Mouse (Mus musculus) testis, adult 2 months (tissue): ENCODE measurements around the gene Foxr2. TPM values are rescaled to one million over a fixed set of nuclear protein-coding genes. Genes with fewer than 3 reads are reported as not detected.

Experiments
- H3K27ac ChIP-seq: fragments of 200-500 bp; 2 replicates; pipeline ENCODE4 v1.5.1; 2012; ENCODE audit warnings: low read depth, low read length; ENCODE audit not compliant: control insufficient read depth, insufficient read depth
- H3K27me3 ChIP-seq: fragments of 200-500 bp; 2 replicates; pipeline ENCODE4 v1.6.1; 2012; ENCODE audit warnings: mild to moderate bottlenecking, low read length, moderate library complexity; ENCODE audit not compliant: control insufficient read depth, insufficient read depth
- H3K36me3 ChIP-seq: fragments of 200-500 bp; 2 replicates; pipeline ENCODE4 v1.6.1; 2012; ENCODE audit warnings: mild to moderate bottlenecking, low read length; ENCODE audit not compliant: control insufficient read depth, insufficient read depth
- H3K4me1 ChIP-seq: fragments of 200-500 bp; 2 replicates; pipeline ENCODE4 v1.6.1; 2012; ENCODE audit warnings: low read length; ENCODE audit not compliant: control insufficient read depth, insufficient read depth
- H3K4me3 ChIP-seq: fragments of 200-500 bp; 2 replicates; pipeline ENCODE4 v1.5.1; 2012; ENCODE audit warnings: low read depth, mild to moderate bottlenecking, low read length, moderate library complexity, mixed read lengths; ENCODE audit not compliant: control insufficient read depth
- CTCF ChIP-seq: fragments of 200-500 bp; IDR thresholded peaks from 2 replicates; pipeline ENCODE4 v1.5.1; 2012; ENCODE audit warnings: low read depth, mild to moderate bottlenecking, inconsistent platforms, low read length, moderate library complexity; ENCODE audit not compliant: control insufficient read depth, insufficient read depth, insufficient replicate concordance
- POLR2A ChIP-seq: fragments of 200-500 bp; IDR thresholded peaks from 2 replicates; pipeline ENCODE4 v1.6.1; 2012; ENCODE audit warnings: low read depth, mild to moderate bottlenecking, inconsistent platforms, low read length, moderate library complexity; ENCODE audit not compliant: control insufficient read depth
- polyA plus RNA-seq: library from polyadenylated mRNA; depleted of rRNA; stranded (reverse); fragments of >200 nt; gene quantifications from 2 replicates; pipeline ENCODE4 v1.2.3, GENCODE M21; 2012; rRNA removed

The Foxr2 gene
- 0.02 TPM in 1 of 2 replicates, not detected in the other for polyA plus RNA-seq

DNA sequence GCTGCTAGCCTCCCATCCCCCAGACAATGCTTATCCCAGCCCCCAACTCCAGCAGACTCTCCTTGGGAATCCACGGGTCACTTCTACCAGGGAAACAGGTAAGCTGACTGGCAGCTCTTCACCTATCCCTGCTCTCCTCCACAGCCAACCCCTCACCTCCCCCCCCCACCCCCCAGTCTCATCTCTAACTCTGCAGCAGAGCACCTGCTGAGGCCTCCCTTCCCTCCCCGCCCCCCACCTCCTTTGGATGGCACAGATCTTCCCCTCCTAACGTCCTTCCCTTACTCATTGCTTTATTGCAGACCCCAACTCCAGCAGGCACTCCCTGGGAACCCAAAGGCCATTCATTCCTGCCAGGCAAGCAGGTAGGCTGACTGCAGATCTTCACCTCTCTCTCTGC, at the start of gene Foxr2:
Gene Foxr2, plus strand, starts transcription at position 301 of the 400 bp plus-strand sequence.
- Histone ChIP-seq H3K36me3 (no peaks in the 10 kb centered on the region), H3K4me1 (no peaks in the 10 kb centered on the region), H3K4me3 (no peak within 1 kb of the TSS), H3K27me3 (no peaks in the 10 kb centered on the region), H3K27ac (no peak within 1 kb of the TSS)
- TF ChIP-seq POLR2A = no peak
- TF ChIP-seq CTCF = no peak

DNA sequence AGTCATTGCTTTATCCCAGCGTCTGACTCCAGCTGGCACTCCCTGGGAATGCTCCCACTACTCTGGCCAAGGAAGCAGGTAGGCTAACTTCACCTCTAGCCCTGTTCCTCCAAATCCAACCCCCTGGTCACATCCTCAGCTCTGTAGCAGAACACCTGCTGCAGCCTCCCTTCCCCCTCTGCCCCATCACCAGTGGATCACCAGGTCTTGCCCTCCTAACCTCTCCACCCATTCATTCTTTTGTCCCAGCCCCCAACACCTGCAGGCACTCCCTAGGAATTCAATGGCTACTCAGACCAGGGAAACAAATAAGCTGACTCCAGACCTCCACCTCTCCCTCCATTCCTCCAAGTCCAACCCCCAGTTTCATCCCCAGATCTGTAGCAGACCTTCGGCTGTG, 427 bp downstream of the Foxr2 start:
- no peak overlapping the region for H3K4me3 ChIP-seq
- H3K4me1 ChIP-seq = no peaks in the 10 kb centered on the region
- no peak overlapping the region for H3K27ac ChIP-seq
- TF ChIP-seq POLR2A = no peak
- no peaks in the 10 kb centered on the region for H3K36me3 ChIP-seq
- H3K27me3 ChIP-seq = no peaks in the 10 kb centered on the region

DNA sequence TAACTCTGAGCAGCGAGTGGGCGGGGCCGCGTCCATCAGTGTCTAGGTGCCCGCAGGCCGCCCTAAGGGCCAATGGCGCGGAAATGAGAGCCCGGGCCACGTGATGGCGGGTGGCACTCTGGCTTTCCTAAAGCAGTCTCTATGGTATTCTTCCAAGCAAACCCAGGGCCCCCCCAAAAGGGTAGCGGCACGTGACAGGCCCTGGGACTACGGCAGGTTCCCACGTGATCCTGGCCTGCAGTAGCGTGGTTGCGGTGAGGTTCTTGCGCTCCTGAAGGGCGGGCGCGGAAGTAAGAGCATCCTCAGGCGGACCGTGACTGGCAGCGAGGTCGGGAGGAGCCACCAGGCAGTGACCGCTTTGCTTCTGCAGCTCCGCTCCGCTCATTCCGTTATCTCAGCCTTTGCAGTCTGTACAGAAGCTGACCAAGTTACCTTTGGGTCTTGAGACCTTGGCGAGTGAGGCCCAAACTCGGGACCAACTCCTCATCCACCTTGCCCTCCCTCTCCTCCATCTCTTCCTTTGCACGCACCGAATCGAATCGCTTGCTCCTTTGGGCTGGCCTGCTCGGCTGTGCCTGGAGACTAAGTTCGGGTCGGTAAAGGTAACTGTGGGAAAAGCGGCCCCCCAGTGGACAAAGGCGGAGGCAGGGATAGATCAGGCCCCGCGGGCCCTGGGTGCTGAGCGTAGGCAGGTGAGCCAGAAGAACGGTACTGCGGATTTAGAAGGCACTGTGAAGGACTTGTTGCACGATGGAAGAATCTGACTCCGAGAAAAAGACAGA, 21.3 kb downstream of the Foxr2 start, which contains the start of gene Rragb:
Gene Rragb, plus strand, starts transcription at position 248 of the 782 bp plus-strand sequence.
- no peaks in the 10 kb centered on the region for H3K4me1 ChIP-seq
- H3K4me3 ChIP-seq = peak within 1 kb of the TSS; percentile 69
- no peaks in the 10 kb centered on the region for H3K27me3 ChIP-seq
- no peak for TF ChIP-seq CTCF
- peak; percentile 54; the same call in 1 of the 2 replicates for TF ChIP-seq POLR2A
- H3K36me3 ChIP-seq = no peaks in the 10 kb centered on the region
- peak within 1 kb of the TSS; percentile 1 for H3K27ac ChIP-seq

DNA sequence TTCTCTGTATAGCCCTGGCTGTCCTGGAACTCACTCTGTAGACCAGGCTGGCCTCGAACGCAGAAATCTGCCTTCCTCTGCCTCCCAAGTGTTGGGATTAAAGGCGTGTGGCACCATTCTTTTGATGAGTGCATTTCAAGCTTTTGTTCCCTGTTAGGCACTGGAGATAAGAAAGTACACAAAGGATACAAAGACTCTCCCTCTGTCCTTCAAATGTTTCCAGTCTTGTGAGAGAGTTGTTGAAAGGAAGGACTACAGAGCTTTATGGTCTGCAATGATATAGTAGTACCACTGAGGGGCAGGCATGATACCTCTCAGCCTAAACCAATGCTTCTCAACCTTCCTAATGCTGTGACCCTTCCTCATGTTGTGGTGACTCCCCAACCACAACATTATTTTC, 24.1 kb downstream of the Foxr2 start:
- no peak for TF ChIP-seq CTCF
- Histone ChIP-seq H3K4me3 (no peak overlapping the region), H3K36me3 (no peaks in the 10 kb centered on the region), H3K4me1 (no peaks in the 10 kb centered on the region), H3K27ac (no peak overlapping the region), H3K27me3 (no peaks in the 10 kb centered on the region)

DNA sequence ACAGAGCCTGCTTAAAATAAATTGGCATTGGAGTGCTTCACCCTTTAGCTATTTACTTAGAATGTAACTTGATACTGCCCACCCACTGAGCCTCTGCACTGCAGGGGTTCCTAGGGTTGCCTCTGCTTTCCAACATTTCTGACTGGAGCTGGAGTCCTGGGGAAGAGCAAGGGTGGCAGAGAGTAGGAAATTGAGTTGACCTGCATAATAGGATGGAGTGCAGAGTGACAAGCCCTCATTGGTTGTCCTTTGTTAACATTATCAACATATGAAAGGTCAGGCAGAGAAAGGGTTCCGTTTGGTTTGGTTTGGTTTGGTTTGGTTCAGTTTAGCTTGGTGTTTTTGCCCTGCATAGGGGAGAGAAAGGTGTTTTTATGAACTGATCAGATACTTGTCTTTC, 33.2 kb downstream of the Foxr2 start:
- no peak overlapping the region for H3K4me3 ChIP-seq
- TF ChIP-seq CTCF = no peak
- TF ChIP-seq POLR2A = no peak
- no peaks in the 10 kb centered on the region for H3K27me3 ChIP-seq
- H3K36me3 ChIP-seq = no peaks in the 10 kb centered on the region
- H3K27ac ChIP-seq = no peak overlapping the region
- no peaks in the 10 kb centered on the region for H3K4me1 ChIP-seq

DNA sequence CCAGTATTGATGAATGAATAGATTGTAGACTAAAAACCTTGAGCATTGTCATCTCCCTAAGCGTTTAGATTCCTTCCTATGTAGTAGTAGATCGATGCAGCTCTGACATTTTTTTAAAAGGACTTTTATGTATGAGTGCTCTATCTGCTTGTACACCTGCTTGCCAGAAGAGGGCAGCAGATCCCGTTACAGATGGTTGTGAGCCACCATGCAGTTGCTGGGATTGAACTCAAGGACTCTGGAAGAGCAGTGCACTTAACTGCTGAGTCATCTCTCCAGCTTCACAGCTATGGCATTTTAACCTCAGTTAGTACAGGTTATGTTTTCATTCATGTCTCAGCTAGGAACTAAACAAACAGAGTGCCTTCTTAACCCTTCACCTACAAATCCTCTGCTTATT, 36.7 kb downstream of the Foxr2 start:
- TF ChIP-seq CTCF (no peak; the same call in 1 of the 2 replicates), POLR2A (no peak)
- Histone ChIP-seq H3K27ac (no peak overlapping the region), H3K4me1 (no peaks in the 10 kb centered on the region), H3K27me3 (no peaks in the 10 kb centered on the region), H3K4me3 (no peak overlapping the region), H3K36me3 (no peaks in the 10 kb centered on the region)

DNA sequence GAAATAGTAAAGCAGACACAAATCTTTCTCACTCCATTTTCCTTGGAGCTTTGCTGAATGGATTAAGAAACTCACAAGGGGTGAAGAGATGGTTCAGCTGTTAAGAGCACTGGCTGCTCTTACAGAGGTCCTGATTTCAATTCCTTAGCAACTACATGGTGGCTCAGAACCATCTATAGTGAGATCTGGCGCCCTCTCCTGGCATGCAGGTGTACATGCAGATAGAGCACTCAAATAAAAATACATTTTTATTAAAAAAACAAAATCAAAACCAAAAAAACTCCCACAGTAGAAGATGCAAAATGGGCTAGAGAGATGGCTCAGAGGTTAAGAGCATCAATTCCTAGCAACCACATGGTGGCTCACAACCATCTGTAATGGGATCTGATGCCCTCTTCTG, 56.2 kb downstream of the Foxr2 start:
- no peaks in the 10 kb centered on the region for H3K4me1 ChIP-seq
- no peak for TF ChIP-seq CTCF
- TF ChIP-seq POLR2A = no peak

DNA sequence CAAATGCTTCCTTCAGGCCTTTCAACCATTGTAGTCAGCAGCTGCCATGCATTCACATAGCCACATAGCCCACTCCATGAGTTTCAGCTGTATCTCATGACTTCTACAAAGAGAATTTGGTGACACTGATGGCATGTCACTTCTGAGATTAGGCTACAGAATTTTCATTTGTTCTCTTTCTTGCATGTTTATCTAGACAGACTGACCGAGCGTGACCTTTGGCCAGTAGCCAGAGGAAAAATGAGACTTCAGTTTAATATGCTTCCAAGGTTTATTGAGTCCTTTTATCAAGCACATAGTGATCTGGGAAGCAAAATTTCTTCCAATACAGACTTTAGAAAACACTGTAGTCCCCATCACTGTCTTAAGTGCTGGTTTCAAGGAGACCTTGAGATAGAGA, 63.6 kb downstream of the Foxr2 start:
- Histone ChIP-seq H3K27me3 (no peaks in the 10 kb centered on the region), H3K36me3 (no peaks in the 10 kb centered on the region), H3K4me1 (no peaks in the 10 kb centered on the region), H3K4me3 (no peak overlapping the region), H3K27ac (no peak overlapping the region)
- TF ChIP-seq CTCF (no peak), POLR2A (no peak)

More for the DNA sequence above, 56.2 kb downstream of the Foxr2 start:
- Histone ChIP-seq H3K27ac (no peak overlapping the region), H3K36me3 (no peaks in the 10 kb centered on the region), H3K4me3 (no peak overlapping the region), H3K27me3 (no peaks in the 10 kb centered on the region)

Other genes starting within 250 kb of the Foxr2 start
- 0.97 and 1.4 TPM in 2 replicates for gene Usp51, start 112.3 kb upstream of the Foxr2 start, polyA plus RNA-seq
- gene Mageh1, start 81.2 kb upstream of the Foxr2 start, polyA plus RNA-seq = 1.0 and 1.2 TPM in 2 replicates
- gene Rragb, start 21.2 kb downstream of the Foxr2 start, polyA plus RNA-seq = 4.8 and 7.7 TPM in 2 replicates
- gene Klf8, start 118.7 kb downstream of the Foxr2 start, polyA plus RNA-seq = 0.73 and 1.2 TPM in 2 replicates